Mouse (Mus musculus) hindbrain, embryonic 10.5 days (tissue): ENCODE measurements around the gene 6430531B16Rik. TPM values are rescaled to one million over a fixed set of nuclear protein-coding genes. Genes with fewer than 3 reads are reported as not detected.

Source experiments
- DNase-seq: peaks from one replicate; pipeline ENCODE4 v3.0.0-alpha.2; 2017; ENCODE audit warnings: low spot score
- H3K27ac ChIP-seq: fragments of 300-500 bp; sonication (generic); 2 replicates; pipeline ENCODE4 v1.5.1; 2016; ENCODE audit warnings: mild to moderate bottlenecking, moderate library complexity
- H3K27me3 ChIP-seq: fragments of 300-500 bp; sonication (generic); 2 replicates; pipeline ENCODE4 v1.6.1; 2016; ENCODE audit warnings: mild to moderate bottlenecking; ENCODE audit not compliant: poor library complexity, insufficient read depth, severe bottlenecking
- H3K36me3 ChIP-seq: fragments of 300-500 bp; sonication (generic); 2 replicates; pipeline ENCODE4 v1.6.1; 2016; ENCODE audit warnings: mild to moderate bottlenecking, moderate library complexity
- H3K4me1 ChIP-seq: fragments of 300-500 bp; sonication (generic); replicated peaks from 2 replicates; pipeline ENCODE4 v1.6.1; 2016; ENCODE audit warnings: mild to moderate bottlenecking
- H3K4me3 ChIP-seq: fragments of 300-500 bp; sonication (generic); 2 replicates; pipeline ENCODE4 v1.5.1; 2016; ENCODE audit warnings: mild to moderate bottlenecking, moderate library complexity
- H3K9me3 ChIP-seq: fragments of 300-500 bp; sonication (generic); 2 replicates; pipeline ENCODE4 v1.6.1; 2016; ENCODE audit warnings: mild to moderate bottlenecking, moderate library complexity
- WGBS: fragments of 180-500 bp; shearing (Covaris S2); methylation state at CpG from one replicate; pipeline ENCODE4 v1.1.7; 2016; 5-methylcytosine and 5-hydroxymethylcytosine counted together
- polyA plus RNA-seq: library from polyadenylated mRNA; unstranded; fragments of >200 nt; fragmentation: Nextera tagmentation; extraction: Ambion mirVana; gene quantifications from 2 replicates; pipeline ENCODE4 v1.2.1, GENCODE M21; 2016

The 6430531B16Rik gene
- polyA plus RNA-seq, 1 experiment from 2014 or later: 1.0 TPM

- no peak for DNase-seq
- WGBS: 89% methylated on average over 9 of the region's 9 CpGs
- no peaks in the 10 kb centered on the region for H3K9me3 ChIP-seq
- H3K27ac ChIP-seq: no peak overlapping the region
- H3K36me3 ChIP-seq: peaks cover 11% of the 10 kb centered on the region
- no peak overlapping the region for H3K4me3 ChIP-seq
- H3K4me1 ChIP-seq: no peaks in the 10 kb centered on the region
- H3K27me3 ChIP-seq: no peaks in the 10 kb centered on the region
Observed at GRCm38 (mm10) chr7:139988272-139988671, 9.7 kb upstream of the 6430531B16Rik start.

- no peak for DNase-seq
- 91% methylated on average over 11 of the region's 11 CpGs for WGBS
- no peak overlapping the region for H3K4me3 ChIP-seq
- H3K36me3 ChIP-seq: peaks cover 11% of the 10 kb centered on the region
- no peaks in the 10 kb centered on the region for H3K9me3 ChIP-seq
- no peak overlapping the region for H3K27ac ChIP-seq
- peaks cover 7% of the 10 kb centered on the region for H3K27me3 ChIP-seq
- no peaks in the 10 kb centered on the region for H3K4me1 ChIP-seq
Observed at GRCm38 (mm10) chr7:139984505-139984904, 6.0 kb upstream of the 6430531B16Rik start.

- WGBS: 85% methylated on average over 11 of the region's 11 CpGs
- Histone ChIP-seq H3K27me3 (peaks cover 7% of the 10 kb centered on the region), H3K4me3 (no peak overlapping the region)
Observed at GRCm38 (mm10) chr7:139982058-139982457, 3.5 kb upstream of the 6430531B16Rik start.

GRCm38 (mm10) chr7:139980778-139981177, 2.2 kb upstream of the 6430531B16Rik start:
- no peak overlapping the region for H3K27ac ChIP-seq
- peaks cover 6% of the 10 kb centered on the region; the same call in 1 of the 2 replicates for H3K36me3 ChIP-seq
- no peaks in the 10 kb centered on the region for H3K9me3 ChIP-seq
- H3K4me1 ChIP-seq: peaks cover 17% of the 10 kb centered on the region
- no peak for DNase-seq
- H3K27me3 ChIP-seq: peaks cover 7% of the 10 kb centered on the region
- no peak overlapping the region for H3K4me3 ChIP-seq
- WGBS: 69% methylated on average over 3 of the region's 3 CpGs

More at GRCm38 (mm10) chr7:139982058-139982457, 3.5 kb upstream of the 6430531B16Rik start:
- DNase-seq: no peak
- H3K9me3 ChIP-seq: no peaks in the 10 kb centered on the region
- peaks cover 17% of the 10 kb centered on the region for H3K4me1 ChIP-seq
- H3K27ac ChIP-seq: no peak overlapping the region
- H3K36me3 ChIP-seq: peaks cover 11% of the 10 kb centered on the region

GRCm38 (mm10) chr7:139979011-139979719, 610 bp upstream of the 6430531B16Rik start:
- DNase-seq: no peak
- WGBS: 49% methylated on average over 13 of the region's 13 CpGs
- H3K4me3 ChIP-seq: peak overlapping the region; percentile 77
- peaks cover 17% of the 10 kb centered on the region for H3K4me1 ChIP-seq
- H3K9me3 ChIP-seq: no peaks in the 10 kb centered on the region
- peak overlapping the region; percentile 43; the same call in 1 of the 2 replicates for H3K27ac ChIP-seq
- no peaks in the 10 kb centered on the region for H3K36me3 ChIP-seq
- peaks cover 7% of the 10 kb centered on the region for H3K27me3 ChIP-seq

GRCm38 (mm10) chr7:139975471-139975870, 3.1 kb downstream of the 6430531B16Rik start:
- Histone ChIP-seq H3K27ac (no peak overlapping the region), H3K9me3 (no peaks in the 10 kb centered on the region), H3K36me3 (no peaks in the 10 kb centered on the region), H3K27me3 (peaks cover 17% of the 10 kb centered on the region), H3K4me3 (no peak overlapping the region), H3K4me1 (peaks cover 22% of the 10 kb centered on the region)
- DNase-seq: no peak
- WGBS: 56% methylated on average over 5 of the region's 5 CpGs

- peaks cover 32% of the 10 kb centered on the region for H3K4me1 ChIP-seq
- no peak overlapping the region for H3K4me3 ChIP-seq
- no peak overlapping the region for H3K27ac ChIP-seq
- no peaks in the 10 kb centered on the region for H3K36me3 ChIP-seq
- H3K9me3 ChIP-seq: no peaks in the 10 kb centered on the region
- DNase-seq: no peak
- 89% methylated on average over 10 of the region's 10 CpGs for WGBS
- peaks cover 15% of the 10 kb centered on the region; the same call in 1 of the 2 replicates for H3K27me3 ChIP-seq
Observed at GRCm38 (mm10) chr7:139974307-139974706, 4.2 kb downstream of the 6430531B16Rik start.

GRCm38 (mm10) chr7:139972923-139973331, 5.6 kb downstream of the 6430531B16Rik start:
- Histone ChIP-seq H3K4me1 (peaks cover 20% of the 10 kb centered on the region), H3K36me3 (no peaks in the 10 kb centered on the region), H3K4me3 (no peak overlapping the region), H3K27me3 (peaks cover 23% of the 10 kb centered on the region), H3K27ac (no peak overlapping the region), H3K9me3 (no peaks in the 10 kb centered on the region)
- DNase-seq: no peak

- peaks cover 29% of the 10 kb centered on the region for H3K27me3 ChIP-seq
Observed at GRCm38 (mm10) chr7:139971436-139971835, 7.1 kb downstream of the 6430531B16Rik start.

GRCm38 (mm10) chr7:139970979-139971378, 7.6 kb downstream of the 6430531B16Rik start:
- no peak for DNase-seq
- Histone ChIP-seq H3K27ac (no peak overlapping the region), H3K4me1 (peaks cover 24% of the 10 kb centered on the region), H3K9me3 (no peaks in the 10 kb centered on the region), H3K36me3 (no peaks in the 10 kb centered on the region), H3K27me3 (peaks cover 29% of the 10 kb centered on the region), H3K4me3 (no peak overlapping the region)
- WGBS: 86% methylated on average over 5 of the region's 5 CpGs

More at GRCm38 (mm10) chr7:139971436-139971835, 7.1 kb downstream of the 6430531B16Rik start:
- DNase-seq: no peak
- no peaks in the 10 kb centered on the region for H3K9me3 ChIP-seq
- H3K27ac ChIP-seq: no peak overlapping the region
- H3K4me3 ChIP-seq: no peak overlapping the region
- H3K4me1 ChIP-seq: peaks cover 24% of the 10 kb centered on the region
- 74% methylated on average over 6 of the region's 6 CpGs for WGBS
- H3K36me3 ChIP-seq: no peaks in the 10 kb centered on the region

- Histone ChIP-seq H3K36me3 (no peaks in the 10 kb centered on the region), H3K27ac (no peak overlapping the region)
Observed at GRCm38 (mm10) chr7:139970216-139970919, 8.2 kb downstream of the 6430531B16Rik start.

GRCm38 (mm10) chr7:139969348-139970130, 9.0 kb downstream of the 6430531B16Rik start:
- Histone ChIP-seq H3K4me3 (no peak overlapping the region), H3K9me3 (no peaks in the 10 kb centered on the region), H3K27me3 (peaks cover 29% of the 10 kb centered on the region), H3K36me3 (no peaks in the 10 kb centered on the region), H3K27ac (no peak overlapping the region), H3K4me1 (peaks cover 24% of the 10 kb centered on the region)
- 31% methylated on average over 10 of the region's 10 CpGs for WGBS
- DNase-seq: peak; percentile 80

More at GRCm38 (mm10) chr7:139970216-139970919, 8.2 kb downstream of the 6430531B16Rik start:
- no peak overlapping the region for H3K4me3 ChIP-seq
- H3K27me3 ChIP-seq: peaks cover 29% of the 10 kb centered on the region
- 76% methylated on average over 10 of the region's 10 CpGs for WGBS
- DNase-seq: no peak
- H3K9me3 ChIP-seq: no peaks in the 10 kb centered on the region
- H3K4me1 ChIP-seq: peaks cover 24% of the 10 kb centered on the region
